Mouse (Mus musculus): Measurements from ENCODE around the gene Pptc7. TPM values are rescaled to one million over a fixed set of nuclear protein-coding genes. Genes with fewer than 3 reads are reported as not detected.
A peak's percentile ranks its signal among the peaks of the same experiment; 100 is the strongest.

Pptc7 gene
- total RNA-seq, 2 experiments from 2014 or later = 112 to 135 TPM

- DNase-seq = peak in 1 of 2 experiments; percentile 53
Measured at GRCm38 (mm10) chr5:122324608-122325431, 40.7 kb downstream of the Pptc7 start.

GRCm38 (mm10) chr5:122325477-122325876, 41.3 kb downstream of the Pptc7 start:
- DNase-seq = no peak

GRCm38 (mm10) chr5:122327283-122327682, 43.1 kb downstream of the Pptc7 start:
- no peak for DNase-seq

- no peak for DNase-seq
Measured at GRCm38 (mm10) chr5:122330269-122330668, 46.1 kb downstream of the Pptc7 start.

GRCm38 (mm10) chr5:122334682-122335081, 50.5 kb downstream of the Pptc7 start:
- no peak for DNase-seq

- DNase-seq = no peak
Measured at GRCm38 (mm10) chr5:122336554-122337294, 52.6 kb downstream of the Pptc7 start.

- DNase-seq = no peak
Measured at GRCm38 (mm10) chr5:122342874-122343273, 58.7 kb downstream of the Pptc7 start.

- DNase-seq = no peak
Measured at GRCm38 (mm10) chr5:122343768-122344167, 59.6 kb downstream of the Pptc7 start.

GRCm38 (mm10) chr5:122344260-122344659, 60.1 kb downstream of the Pptc7 start:
- peak; percentile 67 to 90 for DNase-seq

GRCm38 (mm10) chr5:122345777-122346176, 61.6 kb downstream of the Pptc7 start:
- DNase-seq = no peak

GRCm38 (mm10) chr5:122353807-122354491, 69.8 kb downstream of the Pptc7 start, which contains the start of the genes Rad9b and Vps29:
TSS of gene Rad9b (minus strand) at chr5:122354233.
TSS of gene Vps29 (plus strand) at chr5:122354369.
- DNase-seq = peak; percentile 98 to 100

- no peak for DNase-seq
Measured at GRCm38 (mm10) chr5:122354492-122355067, 70.4 kb downstream of the Pptc7 start.

- peak in 1 of 2 experiments; percentile 30 for DNase-seq
Measured at GRCm38 (mm10) chr5:122371591-122372191, 87.5 kb downstream of the Pptc7 start, which contains the start of gene Gpn3. TSS of gene Gpn3 (plus strand) at chr5:122371876.

- DNase-seq = peak; percentile 99 to 100
Measured at GRCm38 (mm10) chr5:122372192-122372769, 88.1 kb downstream of the Pptc7 start, which contains the start of gene Fam216a. TSS of gene Fam216a (minus strand) at chr5:122372364.

GRCm38 (mm10) chr5:122372878-122373277, 88.7 kb downstream of the Pptc7 start:
- DNase-seq = no peak

Other genes starting within 250 kb of the Pptc7 start
- gene Cux2, start 234.3 kb upstream of the Pptc7 start, total RNA-seq (2021) = 10 to 100 TPM; 19.3 to 19.4 TPM
- gene Myl2, start 183.4 kb upstream of the Pptc7 start, total RNA-seq (2021) = over 10,000 TPM; 22,032 to 23,824 TPM
- not detected for gene Ccdc63, start 143.5 kb upstream of the Pptc7 start, total RNA-seq (2021)
- gene Ppp1cc, start 126.1 kb upstream of the Pptc7 start, total RNA-seq (2021) = 100 to 1,000 TPM; 105 to 113 TPM
- gene Hvcn1, start 77.6 kb upstream of the Pptc7 start, total RNA-seq (2021) = 1 to 10 TPM; 1.7 to 6.8 TPM
- gene Tctn1, start 19.9 kb upstream of the Pptc7 start, total RNA-seq (2021) = 1 to 10 TPM; 2.8 to 4.9 TPM
- 1 to 10 TPM in 1 of 2 experiments, under 1 TPM in 1; 0.52 to 2.1 TPM for gene Rad9b, start 69.9 kb downstream of the Pptc7 start, total RNA-seq (2021)
- gene Vps29, start 70.0 kb downstream of the Pptc7 start, total RNA-seq (2021) = 100 to 1,000 TPM in 1 of 2 experiments, 10 to 100 TPM in 1; 99.3 to 111 TPM
- 10 to 100 TPM; 31.8 to 33.0 TPM for gene Gpn3, start 87.5 kb downstream of the Pptc7 start, total RNA-seq (2021)
- 10 to 100 TPM in 1 of 2 experiments, 1 to 10 TPM in 1; 9.7 to 11.9 TPM for gene Fam216a, start 88.0 kb downstream of the Pptc7 start, total RNA-seq (2021)
- gene Arpc3, start 107.5 kb downstream of the Pptc7 start, total RNA-seq (2021) = 10 to 100 TPM; 92.8 to 97.7 TPM
- gene Anapc7, start 137.3 kb downstream of the Pptc7 start, total RNA-seq (2021) = 10 to 100 TPM; 31.8 to 32.4 TPM
- gene Atp2a2, start 217.9 kb downstream of the Pptc7 start, total RNA-seq (2021) = over 10,000 TPM; 12,284 to 12,648 TPM

Data from heart, adult 18-20 months (tissue).